Mouse (Mus musculus): Measurements from ENCODE around the gene Fbxl15. TPM values are rescaled to one million over a fixed set of nuclear protein-coding genes. Genes with fewer than 3 reads are reported as not detected.

Fbxl15 gene
- polyA plus RNA-seq, 1 experiment from 2014 or later, result 39.1 TPM

- Histone ChIP-seq H3K4me3 (peak overlapping the region; percentile 65), H3K27me3 (peaks cover 35% of the 10 kb centered on the region), H3K4me1 (replicated peaks) (peaks cover 64% of the 10 kb centered on the region), H3K4me2 (peak overlapping the region; percentile 99), H3K9me3 (no peaks in the 10 kb centered on the region), H3K36me3 (peaks cover 24% of the 10 kb centered on the region), H3K27ac (replicated peaks) (peak overlapping the region; percentile 97), H3K9ac (peak overlapping the region; percentile 80)
- ATAC-seq (ENCODE audit: low read depth), result peak; percentile 2; the same call in 1 of the 2 replicates
- WGBS, result 29% methylated on average over 14 of the region's 14 CpGs
Observed at GRCm38 (mm10) chr19:46327531-46328064, 386 bp upstream of the Fbxl15 start.

- Histone ChIP-seq H3K36me3 (peaks cover 24% of the 10 kb centered on the region), H3K4me1 (replicated peaks) (peaks cover 54% of the 10 kb centered on the region)
- peak; percentile 4 for ATAC-seq (ENCODE audit: low read depth)
Observed at GRCm38 (mm10) chr19:46329031-46329641, 1.2 kb downstream of the Fbxl15 start.

GRCm38 (mm10) chr19:46329951-46330350 is 2.0 kb downstream of the Fbxl15 start:
- no peaks in the 10 kb centered on the region for H3K9me3 ChIP-seq
- H3K36me3 ChIP-seq, result peaks cover 24% of the 10 kb centered on the region
- ATAC-seq (ENCODE audit: low read depth), result no peak
- peaks cover 46% of the 10 kb centered on the region for H3K4me1 ChIP-seq (replicated peaks)
- no peak overlapping the region for H3K27ac ChIP-seq (replicated peaks)
- H3K4me3 ChIP-seq, result peak overlapping the region; percentile 65; the same call in 1 of the 2 replicates
- peak overlapping the region; percentile 99 for H3K4me2 ChIP-seq
- WGBS, result 5% methylated on average over 16 of the region's 16 CpGs
- H3K27me3 ChIP-seq, result peaks cover 11% of the 10 kb centered on the region
- H3K9ac ChIP-seq, result peak overlapping the region; percentile 45; the same call in 1 of the 2 replicates

More at GRCm38 (mm10) chr19:46329031-46329641, 1.2 kb downstream of the Fbxl15 start:
- Histone ChIP-seq H3K4me3 (peak overlapping the region; percentile 65), H3K4me2 (peak overlapping the region; percentile 99), H3K27ac (replicated peaks) (peak overlapping the region; percentile 97), H3K9me3 (no peaks in the 10 kb centered on the region), H3K27me3 (peaks cover 19% of the 10 kb centered on the region), H3K9ac (peak overlapping the region; percentile 80)
- 2% methylated on average over 54 of the region's 54 CpGs for WGBS

- Histone ChIP-seq H3K9ac (no peak overlapping the region), H3K4me3 (no peak overlapping the region), H3K36me3 (peaks cover 24% of the 10 kb centered on the region), H3K4me1 (replicated peaks) (peaks cover 40% of the 10 kb centered on the region), H3K9me3 (no peaks in the 10 kb centered on the region), H3K4me2 (peak overlapping the region; percentile 34; the same call in 1 of the 2 replicates), H3K27me3 (peaks cover 4% of the 10 kb centered on the region), H3K27ac (replicated peaks) (no peak overlapping the region)
- WGBS, result 90% methylated on average over 12 of the region's 12 CpGs
- no peak for ATAC-seq (ENCODE audit: low read depth)
Observed at GRCm38 (mm10) chr19:46330696-46331095, 2.7 kb downstream of the Fbxl15 start.

- H3K4me3 ChIP-seq, result 0 out of 2 replicates have a peak overlapping the region, but pooled peaks have one; percentile 3
- peaks cover 24% of the 10 kb centered on the region for H3K36me3 ChIP-seq
- ATAC-seq (ENCODE audit: low read depth), result no peak
- peak overlapping the region; percentile 34 for H3K4me2 ChIP-seq
- H3K9me3 ChIP-seq, result no peaks in the 10 kb centered on the region
- no peak overlapping the region for H3K27ac ChIP-seq (replicated peaks)
- H3K27me3 ChIP-seq, result no peaks in the 10 kb centered on the region
- WGBS, result 91% methylated on average over 14 of the region's 14 CpGs
- H3K4me1 ChIP-seq (replicated peaks), result peaks cover 33% of the 10 kb centered on the region
- no peak overlapping the region for H3K9ac ChIP-seq
Observed at GRCm38 (mm10) chr19:46331326-46331725, 3.3 kb downstream of the Fbxl15 start.

GRCm38 (mm10) chr19:46331936-46332335 is 4.0 kb downstream of the Fbxl15 start:
- no peak for ATAC-seq (ENCODE audit: low read depth)
- H3K9ac ChIP-seq, result no peak overlapping the region
- peaks cover 30% of the 10 kb centered on the region for H3K4me1 ChIP-seq (replicated peaks)

GRCm38 (mm10) chr19:46332721-46333339 is 4.8 kb downstream of the Fbxl15 start:
- Histone ChIP-seq H3K4me2 (peak overlapping the region; percentile 34), H3K9me3 (no peaks in the 10 kb centered on the region), H3K9ac (no peak overlapping the region), H3K4me1 (replicated peaks) (peaks cover 30% of the 10 kb centered on the region), H3K36me3 (peaks cover 24% of the 10 kb centered on the region), H3K27me3 (no peaks in the 10 kb centered on the region), H3K4me3 (0 out of 2 replicates have a peak overlapping the region, but pooled peaks have one; percentile 3), H3K27ac (replicated peaks) (peak overlapping the region; percentile 46; the same call in 1 of the 2 replicates)
- no peak for ATAC-seq (ENCODE audit: low read depth)
- WGBS, result 52% methylated on average over 7 of the region's 7 CpGs

More at GRCm38 (mm10) chr19:46331936-46332335, 4.0 kb downstream of the Fbxl15 start:
- H3K27ac ChIP-seq (replicated peaks), result no peak overlapping the region
- peak overlapping the region; percentile 34 for H3K4me2 ChIP-seq
- H3K9me3 ChIP-seq, result no peaks in the 10 kb centered on the region
- 88% methylated on average over 3 of the region's 3 CpGs for WGBS
- peaks cover 24% of the 10 kb centered on the region for H3K36me3 ChIP-seq
- 0 out of 2 replicates have a peak overlapping the region, but pooled peaks have one; percentile 3 for H3K4me3 ChIP-seq
- no peaks in the 10 kb centered on the region for H3K27me3 ChIP-seq

GRCm38 (mm10) chr19:46333906-46334305 is 5.9 kb downstream of the Fbxl15 start:
- Histone ChIP-seq H3K9me3 (no peaks in the 10 kb centered on the region), H3K27me3 (no peaks in the 10 kb centered on the region), H3K4me2 (no peak overlapping the region), H3K9ac (no peak overlapping the region), H3K4me3 (no peak overlapping the region), H3K27ac (replicated peaks) (no peak overlapping the region), H3K36me3 (peaks cover 24% of the 10 kb centered on the region), H3K4me1 (replicated peaks) (peaks cover 30% of the 10 kb centered on the region)
- no peak for ATAC-seq (ENCODE audit: low read depth)
- 93% methylated on average over 3 of the region's 3 CpGs for WGBS

GRCm38 (mm10) chr19:46337719-46338330 is 9.8 kb downstream of the Fbxl15 start:
- Histone ChIP-seq H3K4me3 (peak overlapping the region; percentile 60), H3K27ac (replicated peaks) (peak overlapping the region; percentile 82), H3K9ac (peak overlapping the region; percentile 76), H3K4me2 (peak overlapping the region; percentile 89), H3K27me3 (no peaks in the 10 kb centered on the region), H3K36me3 (no peaks in the 10 kb centered on the region), H3K9me3 (no peaks in the 10 kb centered on the region), H3K4me1 (replicated peaks) (peaks cover 24% of the 10 kb centered on the region)
- ATAC-seq (ENCODE audit: low read depth), result no peak; the same call in none of the 2 replicates
- WGBS, result 29% methylated on average over 15 of the region's 15 CpGs

- WGBS, result under 1% methylated on average over 31 of the region's 31 CpGs
- H3K4me1 ChIP-seq (replicated peaks), result peaks cover 24% of the 10 kb centered on the region
- no peaks in the 10 kb centered on the region for H3K36me3 ChIP-seq
- H3K9me3 ChIP-seq, result no peaks in the 10 kb centered on the region
- H3K9ac ChIP-seq, result peak within 1 kb of the TSS; percentile 76
- H3K27ac ChIP-seq (replicated peaks), result peak within 1 kb of the TSS; percentile 82
- H3K4me2 ChIP-seq, result peak within 1 kb of the TSS; percentile 89
- 0 out of 2 replicates have a peak, but pooled peaks cover under 1% of the 10 kb centered on the region for H3K27me3 ChIP-seq
- H3K4me3 ChIP-seq, result peak within 1 kb of the TSS; percentile 60
- peak; percentile 89 for ATAC-seq (ENCODE audit: low read depth)
Observed at GRCm38 (mm10) chr19:46338331-46338936, 10.4 kb downstream of the Fbxl15 start, which contains the start of gene Cuedc2. Gene Cuedc2 (minus strand): TSS chr19:46338702.

GRCm38 (mm10) chr19:46338942-46339286 is 10.9 kb downstream of the Fbxl15 start:
- Histone ChIP-seq H3K4me1 (replicated peaks) (peaks cover 24% of the 10 kb centered on the region), H3K9ac (peak overlapping the region; percentile 48; the same call in 1 of the 2 replicates), H3K4me2 (peak overlapping the region; percentile 44), H3K27ac (replicated peaks) (peak overlapping the region; percentile 57), H3K36me3 (no peaks in the 10 kb centered on the region), H3K9me3 (no peaks in the 10 kb centered on the region), H3K27me3 (peaks cover 5% of the 10 kb centered on the region; the same call in 1 of the 2 replicates), H3K4me3 (peak overlapping the region; percentile 60)
- ATAC-seq (ENCODE audit: low read depth), result 0 out of 2 replicates have a peak, but pooled peaks have one; percentile 4
- 58% methylated on average over 6 of the region's 6 CpGs for WGBS

Measured in neural tube, embryonic 13.5 days (tissue).